Mouse (Mus musculus) cortical plate, adult 2 months (tissue): ENCODE data around the gene Sec61b.

ENCODE experiments used
- CTCF ChIP-seq: fragments of 200-500 bp; IDR thresholded peaks from 2 replicates; pipeline ENCODE4 v1.5.1; 2011; ENCODE audit warnings: mild to moderate bottlenecking, control low read depth, low read length; ENCODE audit not compliant: insufficient read depth; ENCODE audit errors: extremely low read depth
- POLR2A ChIP-seq: fragments of 200-500 bp; IDR thresholded peaks from 2 replicates; pipeline ENCODE4 v1.6.1; 2011; ENCODE audit warnings: mild to moderate bottlenecking, low read length, control low read depth; ENCODE audit not compliant: insufficient read depth; ENCODE audit errors: extremely low read depth

- peak; percentile 52 for TF ChIP-seq CTCF
- no peak for TF ChIP-seq POLR2A
Measured at GRCm38 (mm10) chr4:47521884-47522605, 47.6 kb downstream of the Sec61b start.
